Mouse (Mus musculus): ENCODE results near the gene Tril.

Tril gene

DNA sequence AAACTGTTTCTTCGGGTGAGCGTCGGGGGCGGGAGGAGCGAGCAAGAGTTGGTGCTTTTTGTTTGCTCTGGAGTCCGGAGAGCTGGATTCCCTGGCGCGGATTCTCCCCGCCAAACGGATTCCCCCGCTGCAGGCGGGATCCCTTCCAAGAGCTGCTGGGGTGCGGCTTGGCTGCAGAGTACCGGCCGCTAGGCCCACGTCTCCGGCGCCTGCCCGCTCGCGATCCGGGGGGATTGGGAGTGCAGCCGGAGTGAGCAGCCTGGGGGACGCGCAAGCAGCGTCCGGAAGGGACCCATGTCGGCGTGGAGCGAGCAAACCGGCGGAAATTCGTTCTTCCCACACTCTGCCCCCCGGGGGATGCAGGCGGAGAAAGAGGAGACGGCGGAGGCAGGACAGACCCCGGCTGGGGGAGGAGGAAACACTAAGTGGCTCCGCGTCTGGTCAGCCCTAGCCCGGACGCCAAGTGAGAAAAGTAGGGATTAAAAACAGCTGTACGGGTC is at the start of gene Tril:
TSS of gene Tril (minus strand) at position 345 of the 500 bp plus-strand sequence.
- peak; percentile 86 to 92 for DNase-seq

DNA sequence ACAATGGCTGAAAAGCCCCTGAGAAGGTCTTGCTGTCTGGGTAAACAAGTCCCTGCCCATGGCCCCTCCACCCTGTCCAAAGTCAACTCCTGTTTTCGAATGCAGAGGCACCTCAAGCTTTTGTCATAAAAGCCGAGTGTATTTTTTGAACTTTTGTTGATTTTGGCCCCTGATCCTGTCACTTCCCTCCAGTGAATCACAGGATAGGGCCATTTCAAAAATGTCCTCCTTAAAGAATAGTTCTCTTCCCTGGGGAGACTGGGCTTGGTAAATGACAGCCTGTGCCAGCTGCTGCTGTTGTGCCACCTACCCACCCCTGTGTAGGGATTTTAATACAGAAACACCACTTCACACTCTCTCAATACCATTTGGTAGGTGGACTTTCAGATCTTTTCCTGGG is 42.4 kb upstream of the Tril start:
- DNase-seq: no peak

DNA sequence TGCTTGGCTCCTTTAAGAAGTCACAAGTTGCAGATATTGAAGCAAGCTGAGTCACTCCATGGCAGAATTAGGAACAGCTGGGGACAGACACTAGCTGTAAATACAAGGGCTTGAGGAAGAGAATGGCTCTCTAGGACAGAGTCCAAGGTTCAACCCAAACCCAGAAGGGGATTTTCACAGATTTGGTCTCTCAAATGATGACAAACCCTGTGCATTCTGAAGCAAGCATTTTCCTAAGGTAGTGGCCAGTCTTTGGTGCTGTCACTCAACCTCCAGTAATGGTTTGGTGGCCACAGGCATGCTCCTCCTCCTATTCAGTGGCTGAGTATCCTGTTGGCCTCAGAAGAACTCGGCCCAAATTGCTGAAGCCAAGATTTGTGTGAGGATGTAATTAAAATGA is 38.5 kb upstream of the Tril start:
- no peak for DNase-seq

GRCm38 (mm10) chr6:53857822-53858221 is 37.2 kb upstream of the Tril start:
- no peak for DNase-seq

GRCm38 (mm10) chr6:53856775-53857174 is 36.1 kb upstream of the Tril start:
- no peak for DNase-seq

GRCm38 (mm10) chr6:53854971-53855856 is 34.6 kb upstream of the Tril start:
- DNase-seq: peak; percentile 30 to 60

DNA sequence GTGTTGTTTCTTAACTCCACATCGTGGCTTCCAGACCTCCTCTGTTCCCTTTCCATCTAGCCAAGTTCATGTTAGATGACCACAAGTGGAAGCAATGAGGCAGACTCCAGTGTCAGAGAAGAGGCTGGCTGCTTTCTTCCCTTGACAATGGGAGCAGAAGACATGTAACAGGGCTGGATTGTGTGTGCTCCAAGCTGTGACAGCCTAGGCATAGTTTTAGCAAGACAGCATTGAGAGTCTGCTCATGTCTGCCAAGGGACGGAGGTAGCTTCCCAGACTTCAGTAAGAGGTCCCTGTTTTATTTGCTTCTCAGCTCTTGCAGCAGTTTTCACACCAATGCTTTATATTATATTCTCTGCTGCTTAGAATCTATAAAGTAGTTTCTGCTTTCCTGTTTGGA is 33.6 kb upstream of the Tril start:
- no peak for DNase-seq

- peak in 1 of 2 experiments; percentile 15 for DNase-seq
Observed at GRCm38 (mm10) chr6:53853546-53853945, 32.9 kb upstream of the Tril start.

DNA sequence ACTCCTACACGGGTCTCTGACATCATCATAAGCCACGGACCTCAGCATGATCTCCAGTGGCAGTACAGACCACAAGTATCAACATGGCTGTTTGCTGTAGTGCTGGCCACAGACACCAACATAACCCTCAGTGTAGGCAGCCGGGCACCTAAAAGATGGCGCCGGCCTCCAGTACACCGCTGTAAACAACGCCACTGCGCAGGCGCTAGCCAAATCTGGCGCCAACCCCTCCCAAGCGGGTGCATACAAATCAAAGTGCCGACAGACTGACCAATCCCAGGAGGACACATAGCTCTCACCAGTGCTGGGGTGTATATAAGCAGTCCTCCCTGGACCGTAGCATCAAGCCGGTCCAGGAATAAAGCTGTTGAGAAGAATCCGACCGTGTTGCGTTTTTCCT is 24.0 kb upstream of the Tril start:
- DNase-seq: no peak

DNA sequence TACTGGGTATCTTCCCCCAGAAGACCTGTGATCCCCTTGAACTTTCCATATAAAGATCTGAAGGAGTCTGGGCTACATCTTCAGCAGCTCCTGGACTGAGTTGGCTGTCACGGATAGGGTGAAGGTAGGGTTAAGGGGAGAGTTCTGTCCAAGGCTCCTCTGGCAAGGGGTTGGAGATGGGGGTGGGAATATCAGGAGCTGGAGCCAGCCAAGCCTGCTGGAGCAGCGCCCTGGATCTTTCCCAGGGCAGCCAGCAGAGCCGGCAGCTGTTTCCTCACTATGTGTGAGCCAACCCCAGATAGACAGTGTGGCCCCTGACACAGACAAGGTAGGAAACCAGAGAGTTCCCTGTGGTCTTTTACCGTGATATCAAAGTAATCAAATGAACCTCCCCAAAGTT is 4.6 kb upstream of the Tril start:
- peak; percentile 56 to 66 for DNase-seq

GRCm38 (mm10) chr6:53821041-53821501 is 441 bp upstream of the Tril start:
- no peak for DNase-seq

DNA sequence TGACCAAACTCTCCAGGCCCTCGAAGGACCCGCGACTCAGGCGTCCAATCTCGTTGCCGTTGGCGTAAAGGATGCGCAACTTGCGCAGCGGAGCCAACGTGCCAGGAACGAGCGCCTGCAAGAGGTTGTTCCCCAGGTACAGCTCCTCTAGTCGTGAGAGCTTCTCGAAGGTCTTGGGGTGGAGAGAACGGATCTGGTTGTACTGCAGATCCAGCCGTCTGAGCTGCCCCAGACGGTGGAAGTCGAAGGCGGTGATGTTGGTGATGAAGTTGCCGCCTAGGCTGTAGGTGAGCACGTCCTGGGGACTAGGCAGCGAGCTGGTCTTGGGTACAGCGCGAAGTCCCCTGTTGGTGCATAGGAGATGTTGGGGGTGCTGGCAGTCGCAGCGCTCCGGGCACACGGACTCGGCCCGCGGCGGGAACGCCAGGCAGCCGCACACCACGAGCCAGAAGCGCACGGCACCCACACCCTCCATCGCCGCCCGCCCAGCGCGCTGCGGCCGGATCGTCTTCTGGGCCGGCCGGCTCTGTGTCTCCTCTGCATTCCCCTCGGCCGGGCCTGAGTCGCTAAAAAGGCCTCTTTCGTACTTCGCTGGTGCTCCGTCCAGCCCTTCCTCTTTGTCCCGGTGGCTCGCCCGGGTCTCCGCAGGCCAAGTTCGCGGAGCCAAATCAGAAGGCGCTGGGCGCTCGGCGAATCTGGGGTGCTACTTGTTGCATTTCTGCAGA is 707 bp downstream of the Tril start:
- DNase-seq: peak; percentile 64 to 76

DNA sequence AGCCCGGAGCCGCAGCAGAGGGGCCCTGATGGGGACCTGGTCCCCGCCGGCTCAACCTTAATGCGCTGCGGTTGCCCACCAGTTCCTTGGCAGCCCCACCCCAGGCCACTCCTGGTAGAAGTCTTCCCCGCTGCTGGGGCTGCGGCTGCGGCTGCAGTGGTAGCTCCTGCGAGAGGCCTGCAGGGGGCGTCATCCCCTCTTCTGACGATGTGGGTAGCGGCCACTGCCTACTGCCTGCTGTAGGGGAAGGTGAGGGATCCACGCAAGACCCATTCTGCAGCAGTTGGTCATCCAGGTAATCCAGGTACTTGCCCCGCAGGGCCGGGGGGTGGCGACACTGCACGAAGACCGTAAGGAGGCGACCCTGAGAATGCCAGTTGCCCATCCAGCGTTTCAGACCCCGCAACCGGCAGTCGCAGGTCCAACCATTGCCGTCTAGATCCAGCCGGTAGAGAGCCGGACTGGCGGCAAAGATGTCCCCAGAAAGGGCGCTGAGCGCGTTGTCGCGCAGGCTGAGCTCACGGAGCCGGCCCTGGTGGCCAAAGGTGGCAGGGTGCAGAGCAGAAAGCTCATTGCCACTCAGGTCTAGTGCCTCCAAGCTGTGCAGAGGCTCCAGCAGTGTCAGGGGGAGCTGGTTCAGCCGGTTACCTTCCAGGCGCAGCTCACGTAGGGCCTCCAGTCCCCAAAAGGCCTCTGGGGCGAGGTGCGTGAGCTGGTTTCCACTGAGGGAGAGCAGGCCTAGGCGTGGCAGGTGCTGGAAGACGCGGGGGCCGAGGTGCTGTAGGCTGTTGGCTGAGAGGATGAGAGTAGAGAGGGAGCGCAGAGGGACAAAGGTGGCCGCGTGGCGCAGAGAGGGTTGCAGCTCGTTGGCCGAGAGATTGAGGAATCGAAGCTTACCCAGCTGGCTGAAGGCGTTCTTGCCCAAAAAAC is 1.6 kb downstream of the Tril start:
- DNase-seq: peak; percentile 80 to 87

DNA sequence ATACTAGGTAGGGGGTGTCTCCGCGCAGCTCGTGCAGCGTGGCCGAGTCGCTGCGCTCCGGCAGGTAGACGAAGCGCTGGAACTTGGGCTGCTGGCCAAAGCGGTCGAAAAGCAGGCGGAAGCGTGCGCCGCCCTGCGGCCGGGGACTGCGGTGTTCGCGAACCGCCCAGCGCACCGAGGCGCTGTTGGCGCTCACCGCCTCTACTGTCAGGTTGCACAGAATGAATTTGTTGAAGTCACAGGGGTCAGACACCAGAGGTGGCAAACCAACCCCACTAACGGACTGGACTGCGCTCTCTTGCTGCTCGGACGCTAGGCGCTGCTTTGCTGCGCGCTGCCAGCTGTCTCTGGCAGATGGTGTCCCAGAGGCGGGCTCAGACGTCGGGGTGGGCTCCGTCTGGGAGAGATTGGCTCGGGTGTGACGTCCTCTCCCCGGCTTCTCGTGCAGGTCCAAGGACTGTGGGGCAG is 2.3 kb downstream of the Tril start:
- DNase-seq: peak; percentile 88 to 91

- peak; percentile 49 to 70 for DNase-seq
Observed at GRCm38 (mm10) chr6:53817763-53818174, 2.9 kb downstream of the Tril start.

- DNase-seq: no peak
Observed at GRCm38 (mm10) chr6:53816661-53817060, 4.0 kb downstream of the Tril start.

- peak in 1 of 2 experiments; percentile 44 for DNase-seq
Observed at GRCm38 (mm10) chr6:53815691-53816090, 4.9 kb downstream of the Tril start.

- no peak for DNase-seq
Observed at GRCm38 (mm10) chr6:53814214-53814613, 6.4 kb downstream of the Tril start.

GRCm38 (mm10) chr6:53812242-53812641 is 8.4 kb downstream of the Tril start:
- DNase-seq: peak in 1 of 2 experiments; percentile 30

GRCm38 (mm10) chr6:53808801-53809200 is 11.8 kb downstream of the Tril start:
- peak; percentile 64 to 77 for DNase-seq

DNA sequence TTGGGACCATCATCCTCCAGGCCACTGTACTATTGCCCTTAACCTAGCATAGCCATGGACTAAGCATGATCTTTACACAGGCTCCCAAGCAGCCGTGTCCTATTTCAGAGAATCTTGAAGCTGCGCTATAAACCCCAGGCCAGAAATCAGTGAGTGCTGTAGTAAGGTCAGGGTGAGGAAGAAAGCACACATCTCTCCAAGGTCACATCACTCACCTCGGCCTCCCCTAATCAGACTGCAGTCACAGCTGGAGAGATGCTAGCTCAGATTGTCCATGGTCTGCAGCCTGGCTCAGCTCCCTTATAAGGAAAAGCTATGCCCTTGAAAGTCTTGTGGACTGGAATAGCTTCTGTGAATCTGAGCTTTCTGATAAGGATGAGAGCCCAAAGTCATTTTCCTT is 13.4 kb downstream of the Tril start:
- peak in 1 of 2 experiments; percentile 53 for DNase-seq

GRCm38 (mm10) chr6:53806591-53807023 is 14.0 kb downstream of the Tril start:
- DNase-seq: peak; percentile 55 to 66

Measured in kidney, postnatal 4 days (tissue).